Mouse (Mus musculus) forebrain, embryonic 13.5 days (tissue): Measurements from ENCODE around the gene Vps35l. TPM values are rescaled to one million over a fixed set of nuclear protein-coding genes. Genes with fewer than 3 reads are reported as not detected.
A peak's percentile ranks its signal among the peaks of the same experiment; 100 is the strongest.

ENCODE experiments used
- ATAC-seq: fragments of 200-750 bp; cut with Nextera tagmentation; 2 replicates; pipeline ENCODE4 v1.8.0; 2017
- H3K27ac ChIP-seq: fragments of 300-500 bp; sonication (generic); 2 replicates; pipeline ENCODE4 v1.5.1; 2015; ENCODE audit warnings: inconsistent platforms, mild to moderate bottlenecking, moderate library complexity
- H3K27me3 ChIP-seq: fragments of 300-500 bp; sonication (generic); 2 replicates; pipeline ENCODE4 v1.6.1; 2015; ENCODE audit warnings: mild to moderate bottlenecking, inconsistent platforms
- H3K36me3 ChIP-seq: fragments of 300-500 bp; sonication (generic); 2 replicates; pipeline ENCODE4 v1.6.1; 2015; ENCODE audit warnings: mild to moderate bottlenecking, inconsistent platforms; ENCODE audit not compliant: poor library complexity, severe bottlenecking
- H3K4me1 ChIP-seq: fragments of 300-500 bp; sonication (generic); 2 replicates; pipeline ENCODE4 v1.6.1; 2015; ENCODE audit warnings: inconsistent platforms
- H3K4me2 ChIP-seq: fragments of 300-500 bp; sonication (generic); 2 replicates; pipeline ENCODE4 v1.6.1; 2015; ENCODE audit warnings: inconsistent platforms, mild to moderate bottlenecking, moderate library complexity
- H3K4me3 ChIP-seq: fragments of 300-500 bp; sonication (generic); 2 replicates; pipeline ENCODE4 v1.5.1; 2015; ENCODE audit warnings: mild to moderate bottlenecking, inconsistent platforms
- H3K9ac ChIP-seq: fragments of 300-500 bp; sonication (generic); 2 replicates; pipeline ENCODE4 v1.6.1; 2015; ENCODE audit warnings: mild to moderate bottlenecking, inconsistent platforms
- H3K9me3 ChIP-seq: fragments of 300-500 bp; sonication (generic); replicated peaks from 2 replicates; pipeline ENCODE4 v1.6.1; 2016; ENCODE audit warnings: inconsistent platforms
- WGBS: fragments of 180-500 bp; shearing (Covaris S2); methylation state at CpG from one replicate; pipeline ENCODE4 v1.1.7; 2015; 5-methylcytosine and 5-hydroxymethylcytosine counted together
- polyA plus RNA-seq: library from polyadenylated mRNA; unstranded; fragments of >200 nt; fragmentation: Nextera tagmentation; extraction: Ambion mirVana; gene quantifications from 2 replicates; pipeline ENCODE4 v1.2.1, GENCODE M21; 2015

Gene Vps35l
- polyA plus RNA-seq, 1 experiment from 2014 or later: 84.2 TPM

DNA sequence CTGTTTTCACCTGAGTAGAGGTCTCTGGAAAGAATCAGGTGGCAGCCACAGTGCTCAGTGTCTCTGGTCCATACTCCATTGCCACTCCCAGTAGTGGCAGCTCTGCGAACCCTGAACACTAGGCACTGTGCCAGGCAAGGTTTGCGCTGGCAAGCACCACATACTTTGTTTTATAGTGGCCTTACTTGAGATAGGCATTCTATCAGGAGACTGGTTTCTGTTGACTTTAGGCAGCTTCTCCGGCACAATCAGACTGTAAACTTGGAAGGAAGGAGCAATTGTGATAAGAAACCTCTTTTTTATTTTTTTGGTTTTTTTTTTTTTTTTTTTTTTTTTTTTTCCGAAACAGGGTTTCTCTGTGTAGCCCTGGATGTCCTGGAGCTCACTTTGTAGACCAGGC lies 32.0 kb upstream of the Vps35l start:
- H3K27ac ChIP-seq: no peak overlapping the region
- no peak for ATAC-seq
- H3K4me1 ChIP-seq: peaks cover 28% of the 10 kb centered on the region
- H3K4me2 ChIP-seq: no peak overlapping the region
- H3K9me3 ChIP-seq: no peaks in the 10 kb centered on the region
- H3K27me3 ChIP-seq: no peaks in the 10 kb centered on the region
- H3K36me3 ChIP-seq: peaks cover 3% of the 10 kb centered on the region; the same call in 1 of the 2 replicates
- H3K9ac ChIP-seq: no peak overlapping the region
- 80% methylated on average over 4 of the region's 4 CpGs for WGBS
- H3K4me3 ChIP-seq: no peak overlapping the region

DNA sequence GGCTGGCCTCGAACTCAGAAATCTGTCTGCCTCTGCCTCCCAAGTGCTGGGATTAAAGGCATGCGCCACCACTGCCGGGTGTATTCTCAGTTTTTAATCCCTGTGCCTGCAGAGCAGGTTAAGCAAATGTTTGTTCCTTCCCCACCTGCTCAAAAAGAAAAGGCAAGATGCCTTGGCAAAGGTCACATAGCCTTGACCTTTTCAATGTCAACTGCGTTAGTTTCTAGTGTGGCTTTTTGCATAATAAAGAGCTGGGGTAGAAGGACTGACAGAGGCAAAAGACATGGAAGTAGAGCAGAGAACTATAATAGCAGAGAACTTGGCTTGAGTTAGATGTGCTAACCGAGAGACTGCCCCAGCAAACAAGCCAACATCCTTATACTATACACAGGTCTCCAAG lies 29.2 kb upstream of the Vps35l start:
- WGBS: 76% methylated on average over 5 of the region's 5 CpGs

DNA sequence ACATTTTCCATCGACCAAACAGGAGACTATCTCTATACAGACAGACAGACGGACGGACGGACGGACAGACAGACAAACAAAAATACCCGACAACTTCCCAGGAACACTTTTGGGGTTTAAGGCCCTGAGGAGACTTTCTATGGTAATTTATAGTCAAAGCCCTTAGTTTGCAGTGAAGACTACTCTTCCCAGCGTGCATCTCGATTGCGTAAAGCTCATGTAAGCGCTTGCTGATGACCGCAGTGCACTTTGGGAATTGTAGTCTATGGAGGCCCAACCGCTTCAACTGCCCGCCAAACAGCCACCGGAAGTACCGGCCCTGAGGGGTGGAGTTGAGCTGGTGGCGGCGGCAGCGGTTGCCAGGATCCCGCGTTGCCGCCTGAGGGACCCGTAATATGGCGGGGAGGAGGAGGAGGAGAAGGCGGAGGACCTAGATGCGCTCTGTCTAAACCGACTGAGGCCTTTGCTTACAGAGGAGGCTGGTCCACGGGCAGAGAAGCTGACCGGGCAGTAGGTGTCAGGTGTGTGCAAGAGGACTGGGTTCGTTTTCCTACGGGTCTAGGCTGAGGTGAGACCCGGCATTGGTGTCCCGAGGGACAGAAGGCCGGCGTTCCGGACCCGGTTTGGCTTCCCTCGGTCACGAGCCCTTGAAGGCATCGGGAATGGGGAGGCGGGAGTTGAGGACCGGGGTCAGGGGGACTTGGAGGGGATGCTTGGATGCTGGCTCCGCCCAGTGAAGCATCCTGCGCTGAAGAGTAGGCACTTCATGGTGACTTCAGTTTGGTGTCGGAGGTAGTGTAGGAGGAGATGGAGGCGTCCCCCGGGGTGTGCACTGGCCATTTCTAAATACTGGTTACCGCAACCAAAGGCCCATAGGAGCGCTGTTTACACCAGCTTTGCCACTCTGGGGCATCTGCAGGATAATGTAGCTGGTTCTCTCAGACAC lies 27.5 kb upstream of the Vps35l start, which contains the start of gene Ccp110:
Ccp110 (plus strand) TSS at position 325 of the 946 bp plus-strand sequence.
- ATAC-seq: peak; percentile 99
- Histone ChIP-seq H3K36me3 (peaks cover 25% of the 10 kb centered on the region), H3K9ac (peak within 1 kb of the TSS; percentile 84), H3K4me2 (peak within 1 kb of the TSS; percentile 77), H3K4me1 (peaks cover 15% of the 10 kb centered on the region), H3K4me3 (peak within 1 kb of the TSS; percentile 96), H3K27me3 (no peaks in the 10 kb centered on the region), H3K27ac (peak within 1 kb of the TSS; percentile 64; the same call in 1 of the 2 replicates), H3K9me3 (no peaks in the 10 kb centered on the region)
- 1% methylated on average over 48 of the region's 48 CpGs for WGBS

More for the DNA sequence above, 29.2 kb upstream of the Vps35l start:
- H3K36me3 ChIP-seq: peaks cover 14% of the 10 kb centered on the region
- no peak overlapping the region for H3K9ac ChIP-seq
- no peak overlapping the region for H3K27ac ChIP-seq
- H3K4me1 ChIP-seq: peaks cover 20% of the 10 kb centered on the region
- no peak overlapping the region for H3K4me3 ChIP-seq
- no peak for ATAC-seq
- H3K27me3 ChIP-seq: no peaks in the 10 kb centered on the region
- no peaks in the 10 kb centered on the region for H3K9me3 ChIP-seq
- no peak overlapping the region for H3K4me2 ChIP-seq

DNA sequence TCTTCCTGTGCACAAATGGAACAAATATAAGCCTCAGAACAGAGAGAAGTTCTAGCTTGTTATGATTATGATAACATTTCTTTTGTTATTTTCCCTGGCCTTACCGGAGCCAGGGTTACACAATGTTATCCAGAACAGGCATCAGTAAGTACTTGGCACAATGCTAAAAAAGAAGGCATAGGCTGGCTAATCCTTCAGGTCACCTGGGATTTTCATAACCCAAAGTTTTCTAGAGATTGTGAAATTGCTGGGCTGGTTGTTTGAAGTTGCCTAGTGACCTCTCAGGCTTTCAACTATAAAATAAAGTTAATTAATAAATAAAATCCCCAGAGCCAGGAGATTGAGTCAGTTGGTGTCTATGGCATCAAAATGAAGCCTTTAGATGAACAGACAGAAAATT lies 25.2 kb upstream of the Vps35l start:
- no peak for ATAC-seq
- H3K27ac ChIP-seq: no peak overlapping the region

DNA sequence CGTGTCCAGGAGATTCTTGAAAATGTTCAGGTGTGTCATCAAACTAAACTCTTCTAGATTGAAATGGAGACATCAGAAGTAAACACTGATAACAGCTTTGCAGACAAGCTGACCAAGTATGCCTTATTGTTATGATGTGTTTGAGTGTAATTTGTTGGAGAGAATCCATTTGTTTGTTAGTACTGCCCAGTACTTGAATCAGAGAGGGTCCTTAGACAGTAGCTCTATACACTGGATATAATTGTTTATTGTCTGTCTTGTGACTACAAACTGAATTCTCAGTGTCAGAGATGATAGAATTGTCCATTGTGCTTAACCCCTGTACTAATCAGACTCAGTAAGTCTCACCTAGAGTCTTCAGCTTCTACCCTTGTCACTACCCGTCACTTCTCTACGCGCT lies 22.0 kb upstream of the Vps35l start:
- H3K36me3 ChIP-seq: peaks cover 61% of the 10 kb centered on the region
- no peak overlapping the region for H3K27ac ChIP-seq
- no peak overlapping the region for H3K9ac ChIP-seq
- H3K4me1 ChIP-seq: peaks cover 12% of the 10 kb centered on the region
- no peak overlapping the region for H3K4me2 ChIP-seq
- 98% methylated on average over 4 of the region's 4 CpGs for WGBS
- H3K9me3 ChIP-seq: no peaks in the 10 kb centered on the region
- no peak overlapping the region for H3K4me3 ChIP-seq
- no peak for ATAC-seq
- H3K27me3 ChIP-seq: no peaks in the 10 kb centered on the region

More for the DNA sequence above, 25.2 kb upstream of the Vps35l start:
- no peak overlapping the region for H3K4me2 ChIP-seq
- no peaks in the 10 kb centered on the region for H3K27me3 ChIP-seq
- H3K36me3 ChIP-seq: peaks cover 39% of the 10 kb centered on the region
- H3K9ac ChIP-seq: no peak overlapping the region
- peaks cover 15% of the 10 kb centered on the region for H3K4me1 ChIP-seq
- 86% methylated on average over 1 of the region's 1 CpGs for WGBS
- no peaks in the 10 kb centered on the region for H3K9me3 ChIP-seq
- H3K4me3 ChIP-seq: no peak overlapping the region

DNA sequence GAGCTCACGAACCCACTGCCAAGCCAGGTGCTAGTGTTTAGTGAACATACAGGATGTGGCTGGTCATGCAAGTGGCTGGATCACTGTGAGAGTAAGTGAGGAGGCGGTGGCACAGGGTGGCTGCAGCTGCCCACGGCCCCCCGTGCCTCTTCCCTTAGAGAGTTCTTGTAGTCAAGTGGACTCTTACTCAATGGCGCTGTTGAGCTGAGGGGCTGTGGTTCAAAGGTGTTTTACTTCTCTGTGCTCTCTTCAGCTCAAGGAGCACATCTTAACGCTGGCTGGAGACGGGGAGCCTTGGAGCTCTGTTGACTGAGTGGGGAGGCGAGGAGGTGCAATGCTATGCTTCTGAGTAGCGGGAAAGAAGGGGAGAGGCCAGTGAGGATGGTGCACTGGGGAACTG lies 16.1 kb upstream of the Vps35l start:
- Histone ChIP-seq H3K4me3 (no peak overlapping the region), H3K36me3 (peaks cover 77% of the 10 kb centered on the region), H3K9me3 (no peaks in the 10 kb centered on the region), H3K4me2 (no peak overlapping the region), H3K27me3 (no peaks in the 10 kb centered on the region), H3K27ac (no peak overlapping the region), H3K9ac (no peak overlapping the region), H3K4me1 (no peaks in the 10 kb centered on the region)
- ATAC-seq: no peak
- 87% methylated on average over 9 of the region's 9 CpGs for WGBS

DNA sequence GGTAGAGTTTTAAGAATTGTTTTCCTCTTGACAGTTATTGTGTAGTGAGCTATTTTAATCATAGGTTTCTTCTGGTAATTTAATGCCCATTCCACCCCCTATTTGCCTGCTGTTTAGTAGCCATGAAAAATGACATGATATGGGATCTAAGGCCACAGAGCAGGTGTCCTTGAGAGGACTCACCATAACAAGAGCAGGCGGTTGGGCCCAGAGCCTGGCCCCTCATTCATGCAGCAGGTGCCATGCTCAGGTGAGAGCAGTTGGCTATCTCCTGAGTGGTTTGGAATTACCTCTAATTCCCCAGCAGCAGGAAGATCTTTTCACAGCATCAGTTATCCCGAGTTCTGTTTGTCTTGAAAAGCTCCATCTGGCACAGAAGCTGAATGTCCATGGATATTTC lies 14.6 kb upstream of the Vps35l start:
- no peak for ATAC-seq
- no peak overlapping the region for H3K4me3 ChIP-seq
- H3K9ac ChIP-seq: no peak overlapping the region
- no peaks in the 10 kb centered on the region for H3K9me3 ChIP-seq
- no peak overlapping the region for H3K4me2 ChIP-seq
- WGBS: 88% methylated on average over 2 of the region's 2 CpGs
- H3K27ac ChIP-seq: no peak overlapping the region
- no peaks in the 10 kb centered on the region for H3K27me3 ChIP-seq
- no peaks in the 10 kb centered on the region for H3K4me1 ChIP-seq
- H3K36me3 ChIP-seq: peaks cover 87% of the 10 kb centered on the region

DNA sequence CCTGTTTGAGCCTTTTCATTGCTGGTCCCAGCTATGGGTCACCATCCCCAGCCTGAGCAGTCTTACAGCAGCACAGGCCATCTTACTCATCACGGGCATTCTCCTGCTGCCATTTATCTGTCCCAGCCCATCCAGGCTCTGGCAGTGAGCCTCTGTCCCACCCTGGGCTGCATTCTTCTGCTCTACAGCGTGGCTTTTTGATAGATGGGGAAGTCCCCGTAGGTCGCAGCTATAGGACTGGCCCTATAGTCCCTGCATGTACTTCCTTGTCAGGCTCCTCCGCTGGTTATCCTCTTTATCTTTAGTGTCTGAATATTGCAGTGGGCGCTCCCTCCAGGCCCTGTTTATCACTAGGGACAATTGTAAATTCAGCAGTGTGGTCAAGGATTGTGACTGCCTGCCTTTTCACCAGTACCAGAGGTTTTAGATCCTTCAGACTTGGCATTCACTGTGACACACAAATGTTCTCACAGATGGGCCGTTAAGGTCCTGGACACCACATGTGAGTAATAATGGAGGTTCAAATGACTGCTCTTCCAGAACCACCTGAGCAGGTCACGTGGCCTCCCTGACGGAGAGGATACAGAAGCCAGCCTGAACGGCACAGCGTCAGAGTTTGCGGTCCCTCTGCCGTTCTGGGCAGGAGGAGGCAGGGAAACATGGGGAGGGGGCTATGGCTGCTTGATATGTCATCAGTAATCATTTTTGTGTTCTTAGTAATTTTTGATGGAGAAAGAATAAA lies 11.0 kb upstream of the Vps35l start:
- no peaks in the 10 kb centered on the region for H3K4me1 ChIP-seq
- H3K4me2 ChIP-seq: no peak overlapping the region
- H3K9me3 ChIP-seq: no peaks in the 10 kb centered on the region
- ATAC-seq: no peak
- no peak overlapping the region for H3K4me3 ChIP-seq
- no peaks in the 10 kb centered on the region for H3K27me3 ChIP-seq
- 94% methylated on average over 13 of the region's 13 CpGs for WGBS
- H3K9ac ChIP-seq: no peak overlapping the region
- H3K27ac ChIP-seq: no peak overlapping the region
- peaks cover 95% of the 10 kb centered on the region for H3K36me3 ChIP-seq

DNA sequence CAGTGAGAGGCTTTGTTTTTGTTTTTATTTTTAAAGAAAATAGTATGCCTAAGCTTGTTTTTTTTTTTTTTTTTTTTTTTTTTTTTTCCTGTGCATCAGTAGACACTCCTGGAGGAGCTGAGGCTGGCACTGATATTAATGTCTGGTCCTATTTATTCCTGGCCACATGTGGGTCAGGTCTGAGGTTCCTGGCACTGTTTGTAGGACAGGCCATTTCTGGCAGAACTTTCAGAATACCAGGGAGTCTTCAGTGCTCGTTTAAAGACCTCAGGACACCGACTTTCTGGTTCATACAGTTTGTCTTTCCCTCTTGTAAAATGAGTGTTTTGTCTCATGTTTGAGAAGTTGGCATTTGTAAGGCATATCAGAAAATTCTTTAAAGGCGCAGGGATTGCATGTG lies 8.2 kb upstream of the Vps35l start:
- Histone ChIP-seq H3K27ac (no peak overlapping the region), H3K4me1 (no peaks in the 10 kb centered on the region), H3K27me3 (no peaks in the 10 kb centered on the region), H3K9ac (no peak overlapping the region), H3K4me3 (no peak overlapping the region), H3K4me2 (no peak overlapping the region), H3K9me3 (no peaks in the 10 kb centered on the region), H3K36me3 (peaks cover 86% of the 10 kb centered on the region)
- 91% methylated on average over 3 of the region's 3 CpGs for WGBS
- ATAC-seq: no peak

DNA sequence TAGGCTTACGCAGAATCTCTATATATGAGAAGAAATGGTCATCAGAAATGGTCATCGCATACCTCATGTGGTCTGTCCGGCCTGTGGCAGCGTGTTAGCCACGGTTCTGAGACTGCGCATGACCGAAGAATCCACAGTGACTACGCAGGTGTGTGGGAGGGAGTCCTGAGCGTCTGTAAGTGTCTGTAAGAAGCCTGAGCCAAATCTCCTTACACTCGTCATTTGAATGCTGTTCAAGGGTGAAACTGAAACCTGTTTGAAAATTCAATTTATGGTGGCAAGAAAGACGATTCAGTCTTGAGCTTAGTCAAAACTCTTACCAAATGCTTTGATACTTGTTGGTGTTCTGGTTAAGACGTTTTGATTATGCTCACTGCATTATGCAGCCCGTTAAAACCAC lies 6.8 kb upstream of the Vps35l start:
- H3K9ac ChIP-seq: no peak overlapping the region
- 89% methylated on average over 13 of the region's 13 CpGs for WGBS

DNA sequence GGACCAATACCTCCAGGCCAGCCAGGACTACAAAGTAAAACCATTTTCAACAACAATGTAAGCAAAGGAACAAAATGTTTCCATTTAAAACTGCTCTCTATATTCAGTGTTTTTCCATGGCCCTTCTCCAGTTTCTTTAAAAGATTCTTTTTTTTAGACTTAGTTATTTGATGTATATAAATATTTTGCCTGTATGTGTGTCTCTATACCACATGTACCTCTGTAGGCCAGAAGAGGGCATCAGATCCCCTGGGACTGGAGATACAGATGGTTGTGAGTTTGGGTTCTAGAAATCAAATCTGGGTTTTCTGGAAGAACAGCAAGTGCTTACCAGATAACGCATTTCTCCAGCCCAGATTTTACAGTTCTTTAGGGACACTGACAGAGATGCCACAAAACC lies 1.3 kb upstream of the Vps35l start:
- WGBS: 59% methylated on average over 1 of the region's 1 CpGs
- no peak overlapping the region for H3K9ac ChIP-seq
- ATAC-seq: no peak
- no peaks in the 10 kb centered on the region for H3K27me3 ChIP-seq
- H3K4me3 ChIP-seq: no peak overlapping the region
- peaks cover 13% of the 10 kb centered on the region for H3K4me1 ChIP-seq
- no peak overlapping the region for H3K27ac ChIP-seq
- H3K9me3 ChIP-seq: no peaks in the 10 kb centered on the region
- peaks cover 32% of the 10 kb centered on the region for H3K36me3 ChIP-seq
- no peak overlapping the region for H3K4me2 ChIP-seq

More for the DNA sequence above, 6.8 kb upstream of the Vps35l start:
- no peaks in the 10 kb centered on the region for H3K27me3 ChIP-seq
- no peak for ATAC-seq
- H3K4me2 ChIP-seq: no peak overlapping the region
- no peaks in the 10 kb centered on the region for H3K4me1 ChIP-seq
- no peaks in the 10 kb centered on the region for H3K9me3 ChIP-seq
- H3K27ac ChIP-seq: no peak overlapping the region
- H3K36me3 ChIP-seq: peaks cover 79% of the 10 kb centered on the region
- H3K4me3 ChIP-seq: no peak overlapping the region
